Mouse (Mus musculus): Measurements from ENCODE around the gene Snrpn.
"Not testable (repeated sequence)": the region's sequence is repeated elsewhere in the genome, so short reads cannot be mapped to it uniquely, and the experiment has no call there.

Snrpn gene

GRCm38 (mm10) chr7:60139742-60140480 is at the start of gene Snrpn:
Gene Snrpn, minus strand, starts transcription at chr7:60140219.
- no peak for DNase-seq (ENCODE audit: low spot score)

DNA sequence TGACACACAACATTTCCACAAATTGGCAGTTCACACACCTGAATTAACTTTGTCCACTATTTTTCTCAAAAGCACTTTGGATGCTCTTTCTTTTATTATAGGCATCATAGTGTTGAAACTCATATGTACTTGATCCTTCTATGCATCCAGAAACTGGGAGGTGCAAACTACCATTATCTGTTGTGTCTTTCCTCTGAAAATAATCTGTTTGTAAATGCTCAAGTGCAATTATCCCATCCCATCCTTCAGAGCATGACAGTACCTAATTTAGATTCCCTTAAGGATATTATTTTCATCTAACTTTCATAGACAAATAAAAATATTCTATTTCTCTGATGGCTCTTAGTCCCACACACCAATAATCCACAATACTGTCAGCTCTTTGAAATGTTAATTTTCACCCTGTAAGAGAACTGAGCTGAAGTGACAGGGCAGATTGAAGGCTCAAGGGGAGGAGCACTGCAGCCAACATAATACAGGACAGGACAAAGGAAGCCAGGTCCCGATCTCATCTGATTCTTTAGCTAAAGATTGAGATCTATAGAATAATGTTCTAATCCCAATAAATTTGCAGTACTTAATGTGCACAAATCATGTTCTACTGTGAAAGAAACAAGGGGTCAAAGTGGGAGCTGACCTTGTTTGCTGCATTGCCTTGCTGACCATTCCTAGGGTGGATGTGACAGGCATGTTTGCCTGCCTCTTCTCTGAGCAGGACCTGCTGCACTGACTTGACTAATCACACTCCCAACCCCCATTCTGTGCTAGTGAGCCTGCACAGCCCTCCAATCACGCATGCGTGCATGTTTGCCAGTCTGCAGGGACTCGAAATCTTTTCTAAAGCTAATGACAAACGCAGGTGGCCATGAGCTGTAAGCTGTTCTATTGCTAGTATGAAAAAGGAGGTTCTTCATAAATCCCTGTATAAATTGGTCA is 30.5 kb upstream of the Snrpn start:
- peak; percentile 45 for DNase-seq (ENCODE audit: low spot score)

- peak; percentile 3 for DNase-seq (ENCODE audit: low spot score)
Measured at GRCm38 (mm10) chr7:60125332-60125731, 14.7 kb downstream of the Snrpn start.

GRCm38 (mm10) chr7:60123086-60123624 is 16.9 kb downstream of the Snrpn start:
- DNase-seq (ENCODE audit: low spot score), result not testable (repeated sequence)

- DNase-seq (ENCODE audit: low spot score), result no peak
Measured at GRCm38 (mm10) chr7:60122434-60123085, 17.5 kb downstream of the Snrpn start.

GRCm38 (mm10) chr7:60097154-60097859 is 42.7 kb downstream of the Snrpn start:
- DNase-seq (ENCODE audit: low spot score), result no peak

DNA sequence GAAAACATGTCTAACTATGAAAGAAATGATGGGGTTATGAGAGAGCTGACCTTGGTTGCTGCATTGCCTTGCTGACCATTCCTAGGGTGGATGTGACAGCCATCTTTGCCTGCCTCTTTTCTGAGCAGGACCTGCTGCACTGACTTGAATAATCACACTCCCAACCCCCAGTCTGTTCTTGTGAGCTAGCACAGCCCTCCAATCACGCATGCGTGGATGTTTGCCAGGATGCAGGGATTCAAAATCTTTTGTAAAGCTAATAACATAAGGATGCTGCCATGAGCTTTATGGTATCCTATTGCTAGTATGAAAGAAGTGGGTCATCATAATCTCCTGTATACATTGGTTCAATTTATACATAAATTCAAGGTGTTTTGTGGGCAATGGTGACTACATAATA is 63.7 kb downstream of the Snrpn start:
- no peak for DNase-seq (ENCODE audit: low spot score)

GRCm38 (mm10) chr7:60047481-60048201 is 92.4 kb downstream of the Snrpn start:
- no peak for DNase-seq (ENCODE audit: low spot score)

DNA sequence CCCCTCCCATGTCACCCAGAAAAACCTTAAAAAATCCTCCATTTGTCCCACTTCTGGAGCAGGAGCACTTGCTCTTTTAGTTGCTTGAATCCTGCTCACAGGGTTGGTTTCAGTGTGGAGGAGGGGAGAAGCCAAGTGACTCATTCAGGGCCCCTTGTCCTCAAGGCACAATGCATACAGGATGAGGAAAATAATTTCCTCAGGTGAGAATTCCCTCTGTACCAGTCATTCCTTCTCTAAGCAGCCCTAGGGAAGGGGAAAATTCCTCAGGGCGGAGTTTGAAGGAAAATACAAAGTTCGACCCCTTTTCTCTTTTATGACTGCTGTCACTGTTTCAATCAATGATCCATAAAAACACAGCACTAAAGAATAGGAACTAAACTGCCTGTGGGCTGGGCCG is 126.8 kb downstream of the Snrpn start:
- DNase-seq (ENCODE audit: low spot score), result no peak

GRCm38 (mm10) chr7:60007727-60008360 is 132.2 kb downstream of the Snrpn start:
- no peak for DNase-seq (ENCODE audit: low spot score)

GRCm38 (mm10) chr7:60006262-60006661 is 133.8 kb downstream of the Snrpn start:
- no peak for DNase-seq (ENCODE audit: low spot score)

DNA sequence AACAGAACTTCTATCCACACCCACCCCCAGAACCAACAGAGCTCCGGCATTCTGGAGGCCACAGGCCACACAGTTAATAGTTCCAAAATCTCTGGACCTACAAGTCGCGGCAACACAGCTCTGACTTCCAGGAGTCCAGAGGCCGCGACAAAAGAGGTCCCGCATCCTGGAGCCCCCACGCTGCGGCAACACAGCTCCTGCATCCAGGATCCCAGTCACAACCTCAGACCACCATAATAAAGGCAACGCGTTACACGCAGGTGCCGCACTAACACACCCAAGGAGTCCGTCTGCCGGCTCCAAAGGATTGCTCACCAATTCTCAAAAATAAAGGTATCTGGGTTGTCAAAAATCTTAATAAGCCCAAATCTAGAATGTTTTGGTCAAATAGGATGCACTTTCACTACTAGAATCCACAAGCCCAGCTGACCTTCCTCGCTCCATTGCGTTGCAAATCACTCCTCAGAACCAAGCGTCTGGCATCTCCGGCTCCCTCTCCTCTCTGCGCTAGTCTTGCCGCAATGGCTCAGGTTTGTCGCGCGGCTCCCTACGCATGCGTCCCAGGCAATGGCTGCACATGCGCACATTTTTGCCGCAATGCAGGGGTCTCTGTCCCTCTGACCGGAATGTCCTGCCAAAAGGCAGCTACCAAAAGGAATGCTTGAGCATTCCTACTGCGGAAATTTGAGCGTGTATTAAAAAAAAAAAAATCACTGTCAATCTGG is 135.3 kb downstream of the Snrpn start, which contains the start of the genes Snurf and Gm38393:
Gene Snurf (minus strand): TSS at position 444 of the 725 bp plus-strand sequence.
Gene Gm38393 (minus strand): TSS at position 459 of the 725 bp plus-strand sequence.
- peak; percentile 86 for DNase-seq (ENCODE audit: low spot score)

GRCm38 (mm10) chr7:60003921-60004605 is 136.0 kb downstream of the Snrpn start:
- peak; percentile 79 for DNase-seq (ENCODE audit: low spot score)

GRCm38 (mm10) chr7:60003006-60003865 is 136.8 kb downstream of the Snrpn start:
- DNase-seq (ENCODE audit: low spot score), result peak; percentile 67

GRCm38 (mm10) chr7:59978646-59979045 is 161.4 kb downstream of the Snrpn start:
- no peak for DNase-seq (ENCODE audit: low spot score)

Measured in embryo, embryonic 10 days (tissue).